Mouse (Mus musculus): ENCODE data around the gene Gm21170.
"Not testable (repeated sequence)": the region's sequence is repeated elsewhere in the genome, so short reads cannot be mapped to it uniquely, and the experiment has no call there.

Gene Gm21170

GRCm38 (mm10) chrY:47690998-47691397 is at the start of gene Gm21170:
Gm21170 (minus strand) TSS chrY:47691098.
- not testable (repeated sequence) for DNase-seq

Measured in cerebellum, adult 11-12 months (tissue).